Mouse (Mus musculus) midbrain, embryonic 14.5 days (tissue): ENCODE measurements around the gene Ube2q2. TPM values are rescaled to one million over a fixed set of nuclear protein-coding genes. Genes with fewer than 3 reads are reported as not detected.
"Not testable (repeated sequence)": the region's sequence is repeated elsewhere in the genome, so short reads cannot be mapped to it uniquely, and the experiment has no call there.

Experiments
- ATAC-seq: fragments of 200-750 bp; cut with Nextera tagmentation; 2 replicates; pipeline ENCODE4 v1.8.0; 2017; ENCODE audit warnings: moderate number of reproducible peaks, moderate library complexity; ENCODE audit not compliant: low FRiP score, low TSS enrichment
- DNase-seq: peaks from one replicate; pipeline ENCODE4 v3.0.0-alpha.2; 2015
- H3K27ac ChIP-seq: fragments of 300-500 bp; sonication (generic); replicated peaks from 2 replicates; pipeline ENCODE4 v1.5.1; 2014; ENCODE audit warnings: mild to moderate bottlenecking, low read depth, low read length, moderate library complexity
- H3K27me3 ChIP-seq: fragments of 300-500 bp; sonication (generic); 2 replicates; pipeline ENCODE4 v1.6.1; 2014; ENCODE audit warnings: low read length, control low read depth, mixed read lengths; ENCODE audit not compliant: control insufficient read depth, insufficient read depth
- H3K36me3 ChIP-seq: fragments of 300-500 bp; sonication (generic); 2 replicates; pipeline ENCODE4 v1.6.1; 2014; ENCODE audit warnings: low read length, control low read depth; ENCODE audit not compliant: control insufficient read depth, insufficient read depth
- H3K4me1 ChIP-seq: fragments of 300-500 bp; sonication (generic); 2 replicates; pipeline ENCODE4 v1.6.1; 2014; ENCODE audit warnings: mild to moderate bottlenecking, antibody characterized with exemption, low read length, control low read depth; ENCODE audit not compliant: control insufficient read depth, insufficient read depth
- H3K4me2 ChIP-seq: fragments of 300-500 bp; sonication (generic); 2 replicates; pipeline ENCODE4 v1.6.1; 2014; ENCODE audit warnings: mild to moderate bottlenecking, low read length, moderate library complexity
- H3K4me3 ChIP-seq: fragments of 300-500 bp; sonication (generic); replicated peaks from 2 replicates; pipeline ENCODE4 v1.5.1; 2014; ENCODE audit warnings: low read depth, low read length
- H3K9ac ChIP-seq: fragments of 300-500 bp; sonication (generic); replicated peaks from 2 replicates; pipeline ENCODE4 v1.6.1; 2014; ENCODE audit warnings: mild to moderate bottlenecking, low read length, moderate library complexity
- H3K9me3 ChIP-seq: fragments of 300-500 bp; sonication (generic); 2 replicates; pipeline ENCODE4 v1.6.1; 2016; ENCODE audit warnings: low read length, control low read depth, mixed read lengths; ENCODE audit not compliant: control insufficient read depth
- WGBS: fragments of 180-500 bp; shearing (Covaris S2); extraction: QIAGEN DNeasy Blood & Tissue Kit; methylation state at CpG from one replicate; pipeline ENCODE4 v1.1.7; 2014; 5-methylcytosine and 5-hydroxymethylcytosine counted together
- polyA plus RNA-seq: library from polyadenylated mRNA; unstranded; fragments of >200 nt; fragmentation: Nextera tagmentation; extraction: Ambion mirVana; gene quantifications from 2 replicates; pipeline ENCODE4 v1.2.1, GENCODE M21; 2014

The Ube2q2 gene
- 45.8 and 47.1 TPM in 2 replicates for polyA plus RNA-seq

DNA sequence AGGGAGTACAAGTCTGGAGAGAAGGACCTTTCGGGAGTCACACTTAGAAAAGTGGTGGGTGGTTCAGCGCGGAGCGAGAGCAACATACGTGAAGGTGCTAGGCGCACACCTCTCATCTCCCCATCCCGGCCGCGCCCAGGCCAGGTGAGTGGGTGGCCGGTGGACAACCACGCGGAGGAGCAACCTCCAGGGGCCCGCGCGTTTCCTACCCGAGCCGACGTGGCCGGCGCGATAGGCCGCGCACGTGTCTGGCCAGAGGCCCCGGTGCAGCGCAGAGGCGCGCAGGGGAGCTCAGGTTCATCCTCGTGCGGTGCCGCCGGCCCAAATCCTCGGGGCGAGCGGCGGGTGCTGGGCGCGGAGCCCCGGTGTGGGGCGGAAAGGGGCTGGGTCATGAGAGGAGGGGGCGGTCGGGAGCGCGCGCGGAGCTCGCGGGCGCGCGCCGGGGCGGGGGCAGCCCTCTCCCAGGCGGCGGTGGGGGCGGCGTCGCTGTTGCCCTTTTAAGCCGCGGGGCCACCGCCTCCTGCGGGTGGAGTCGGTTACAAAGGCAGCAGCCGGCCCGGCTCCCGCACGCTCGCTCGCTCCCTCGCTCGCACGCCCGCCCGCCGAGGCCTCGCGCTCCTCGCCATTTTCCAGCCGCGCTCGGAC lies at the start of gene Ube2q2:
Ube2q2 (plus strand) TSS at position 1 of the 645 bp plus-strand sequence.
- WGBS, result under 1% methylated on average over 49 of the region's 81 CpGs
- H3K27ac ChIP-seq, result peak within 1 kb of the TSS; percentile 85
- peaks cover 18% of the 10 kb centered on the region for H3K4me1 ChIP-seq
- no peaks in the 10 kb centered on the region for H3K27me3 ChIP-seq
- H3K9ac ChIP-seq, result peak within 1 kb of the TSS; percentile 88
- H3K36me3 ChIP-seq, result no peaks in the 10 kb centered on the region
- DNase-seq, result peak; percentile 90
- no peaks in the 10 kb centered on the region for H3K9me3 ChIP-seq
- H3K4me2 ChIP-seq, result peak within 1 kb of the TSS; percentile 82
- ATAC-seq, result peak; percentile 90
- peak within 1 kb of the TSS; percentile 89 for H3K4me3 ChIP-seq

GRCm38 (mm10) chr9:55101117-55101516 lies 47.5 kb upstream of the Ube2q2 start:
- Histone ChIP-seq H3K36me3 (no peaks in the 10 kb centered on the region), H3K9ac (no peak overlapping the region), H3K27ac (no peak overlapping the region), H3K4me1 (no peaks in the 10 kb centered on the region), H3K4me2 (no peak overlapping the region), H3K4me3 (no peak overlapping the region), H3K27me3 (no peaks in the 10 kb centered on the region), H3K9me3 (peaks cover 6% of the 10 kb centered on the region; the same call in 1 of the 2 replicates)
- WGBS, result 51% methylated on average over 3 of the region's 3 CpGs
- ATAC-seq (no peak), DNase-seq (no peak)

DNA sequence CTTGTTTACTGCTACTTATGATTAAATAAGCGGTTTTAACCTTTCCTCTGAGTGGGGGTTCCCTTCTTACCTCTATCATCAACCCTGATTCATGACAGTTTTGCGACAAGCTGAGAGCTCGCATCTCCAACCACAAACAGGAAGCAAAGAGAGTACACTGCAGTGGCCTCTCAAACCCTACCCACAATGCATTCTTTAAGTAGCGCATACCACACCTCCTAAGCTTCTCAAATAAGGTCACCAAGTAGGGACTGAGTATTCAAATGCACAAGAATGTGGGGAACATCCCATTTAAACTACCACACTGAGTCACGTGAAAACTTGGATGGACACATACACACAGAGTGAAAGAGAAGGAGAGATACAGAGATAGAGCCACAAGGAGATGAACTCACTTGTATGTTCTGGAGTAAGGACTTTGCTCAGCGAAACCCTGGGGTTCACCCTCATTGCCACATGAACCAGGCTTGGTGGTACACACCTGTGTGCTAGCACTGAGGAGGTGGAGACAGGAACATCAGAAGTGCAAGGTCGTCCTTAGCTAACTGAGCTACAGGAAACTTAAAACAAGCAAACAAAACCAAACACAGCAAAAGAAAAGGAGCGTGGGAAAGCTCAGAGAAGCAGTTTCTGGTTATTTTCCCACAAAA lies 46.3 kb upstream of the Ube2q2 start:
- DNase-seq, result no peak
- WGBS, result 95% methylated on average over 8 of the region's 8 CpGs

DNA sequence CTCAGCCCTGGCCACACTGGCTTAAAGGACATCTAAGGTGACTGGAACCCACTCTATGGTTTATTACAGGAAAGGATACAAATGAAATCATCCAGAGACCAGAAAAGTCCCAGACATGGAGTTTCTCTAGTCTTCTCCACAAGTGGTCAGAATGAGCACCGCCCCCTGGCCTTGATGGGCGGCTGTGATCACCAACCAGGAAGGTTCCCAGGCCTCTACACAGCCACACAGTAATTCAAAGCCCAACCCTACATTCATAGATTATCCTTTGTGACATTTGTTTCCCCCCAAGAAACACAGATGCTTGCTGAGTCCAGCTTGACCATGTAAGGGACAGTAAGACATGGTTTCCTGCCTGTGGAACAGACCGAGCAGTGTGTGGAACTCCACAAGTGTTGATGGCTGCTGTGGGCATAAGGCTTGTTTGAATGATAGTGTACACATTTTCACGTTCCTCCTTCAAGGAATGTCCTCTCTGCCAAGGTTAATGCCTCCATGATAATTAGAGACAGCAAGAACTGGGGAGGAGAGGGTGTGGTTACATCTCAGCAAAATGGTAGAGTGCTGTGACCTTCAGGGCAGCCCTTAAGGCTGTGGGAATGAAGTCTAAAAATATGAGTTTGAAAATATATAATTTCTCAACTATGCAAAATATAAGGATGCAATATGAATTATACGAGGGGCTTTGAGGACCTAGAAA lies 45.6 kb upstream of the Ube2q2 start:
- no peak for ATAC-seq

More for the DNA sequence above, 46.3 kb upstream of the Ube2q2 start:
- no peak overlapping the region for H3K27ac ChIP-seq
- no peaks in the 10 kb centered on the region for H3K27me3 ChIP-seq
- H3K4me3 ChIP-seq, result no peak overlapping the region
- no peak for ATAC-seq
- no peak overlapping the region for H3K9ac ChIP-seq
- H3K36me3 ChIP-seq, result no peaks in the 10 kb centered on the region
- peaks cover 6% of the 10 kb centered on the region; the same call in 1 of the 2 replicates for H3K9me3 ChIP-seq
- no peak overlapping the region for H3K4me2 ChIP-seq
- H3K4me1 ChIP-seq, result no peaks in the 10 kb centered on the region

DNA sequence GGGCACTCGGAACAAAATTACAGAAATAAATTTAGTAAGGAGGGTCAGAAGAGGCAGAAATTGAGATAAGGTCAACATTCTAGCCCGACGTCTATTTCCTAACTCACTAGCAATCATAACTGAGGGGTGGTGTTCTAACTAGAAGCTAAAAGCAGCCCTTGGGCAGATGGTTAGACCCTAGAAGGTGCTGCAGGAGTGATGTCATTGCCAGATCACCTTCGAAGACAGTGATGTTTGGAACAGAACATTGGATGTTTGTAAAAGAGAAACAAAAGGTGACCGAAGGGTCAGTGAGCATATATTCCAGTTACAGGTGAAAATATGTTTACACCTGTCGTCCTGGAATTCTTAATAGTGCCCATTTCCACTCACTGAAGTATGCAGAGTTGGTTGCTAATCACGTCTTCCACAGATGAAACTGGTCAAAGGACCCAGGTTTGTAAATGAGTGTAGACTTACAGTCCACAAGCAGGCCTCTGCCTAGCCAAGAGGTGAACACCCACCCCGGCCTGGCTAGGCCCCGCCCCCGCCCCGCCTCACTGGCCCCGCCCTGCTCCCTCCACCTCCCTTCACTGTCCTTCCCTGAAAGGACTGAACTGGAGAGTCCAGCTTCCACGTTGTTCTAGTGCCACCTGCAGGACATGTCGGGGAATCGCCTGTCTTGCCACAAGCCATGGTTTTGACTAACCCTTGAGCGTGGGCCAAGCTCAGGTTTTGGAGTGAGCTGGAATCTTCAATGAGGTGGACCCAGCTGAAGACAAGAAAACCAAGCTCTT lies 38.4 kb upstream of the Ube2q2 start:
- DNase-seq, result peak; percentile 95
- H3K9me3 ChIP-seq, result no peaks in the 10 kb centered on the region
- H3K4me1 ChIP-seq, result no peaks in the 10 kb centered on the region
- no peak overlapping the region for H3K9ac ChIP-seq
- ATAC-seq, result peak; percentile 86
- H3K4me3 ChIP-seq, result no peak overlapping the region
- no peaks in the 10 kb centered on the region for H3K27me3 ChIP-seq
- peak overlapping the region; percentile 27; the same call in 1 of the 2 replicates for H3K4me2 ChIP-seq
- WGBS, result 32% methylated on average over 16 of the region's 16 CpGs
- no peak overlapping the region for H3K27ac ChIP-seq
- no peaks in the 10 kb centered on the region for H3K36me3 ChIP-seq

More for the DNA sequence above, 45.6 kb upstream of the Ube2q2 start:
- peaks cover 6% of the 10 kb centered on the region; the same call in 1 of the 2 replicates for H3K9me3 ChIP-seq
- no peak overlapping the region for H3K27ac ChIP-seq
- no peaks in the 10 kb centered on the region for H3K27me3 ChIP-seq
- H3K4me3 ChIP-seq, result no peak overlapping the region
- H3K4me1 ChIP-seq, result no peaks in the 10 kb centered on the region
- H3K4me2 ChIP-seq, result no peak overlapping the region
- 92% methylated on average over 5 of the region's 5 CpGs for WGBS
- H3K36me3 ChIP-seq, result no peaks in the 10 kb centered on the region
- DNase-seq, result no peak
- no peak overlapping the region for H3K9ac ChIP-seq

GRCm38 (mm10) chr9:55110835-55111217 lies 37.8 kb upstream of the Ube2q2 start:
- H3K36me3 ChIP-seq, ATAC-seq, DNase-seq, H3K4me2 ChIP-seq, H3K4me3 ChIP-seq, H3K27ac ChIP-seq, H3K9ac ChIP-seq, H3K4me1 ChIP-seq, H3K9me3 ChIP-seq, H3K27me3 ChIP-seq: not testable (repeated sequence)
- WGBS, result 16% methylated on average over 2 of the region's 3 CpGs

DNA sequence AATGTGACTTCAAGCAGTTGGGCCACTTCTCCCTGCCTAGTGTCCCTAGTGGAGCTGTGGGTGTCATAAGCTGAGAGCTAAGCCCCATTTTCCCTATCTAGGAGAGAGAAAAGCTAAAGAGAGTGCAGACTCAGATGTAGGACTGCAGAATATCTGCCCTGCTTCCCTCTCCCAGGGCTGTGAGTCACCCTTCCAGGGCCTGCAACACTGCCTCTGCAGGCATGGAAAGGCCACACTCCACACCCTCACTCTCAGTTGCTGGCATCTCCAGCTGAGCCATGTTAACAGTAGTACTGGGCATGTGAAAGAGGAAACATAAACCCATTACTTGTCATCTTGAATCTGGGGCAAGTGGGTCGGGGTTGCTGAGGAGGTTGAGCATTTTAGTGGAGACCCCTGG lies 33.9 kb upstream of the Ube2q2 start:
- Histone ChIP-seq H3K4me3 (no peak overlapping the region), H3K9me3 (no peaks in the 10 kb centered on the region), H3K9ac (no peak overlapping the region), H3K4me2 (no peak overlapping the region), H3K27me3 (no peaks in the 10 kb centered on the region), H3K36me3 (no peaks in the 10 kb centered on the region), H3K27ac (no peak overlapping the region), H3K4me1 (no peaks in the 10 kb centered on the region)
- WGBS, result 84% methylated on average over 1 of the region's 1 CpGs
- no peak for ATAC-seq
- no peak for DNase-seq

- no peaks in the 10 kb centered on the region for H3K9me3 ChIP-seq
- no peaks in the 10 kb centered on the region for H3K4me1 ChIP-seq
- no peak for DNase-seq
- no peaks in the 10 kb centered on the region for H3K36me3 ChIP-seq
- H3K9ac ChIP-seq, result no peak overlapping the region
- WGBS, result 92% methylated on average over 5 of the region's 5 CpGs
- no peak overlapping the region for H3K4me3 ChIP-seq
- no peak for ATAC-seq
- H3K27ac ChIP-seq, result no peak overlapping the region
- H3K27me3 ChIP-seq, result no peaks in the 10 kb centered on the region
- no peak overlapping the region for H3K4me2 ChIP-seq
Measured at GRCm38 (mm10) chr9:55117293-55118055, 31.2 kb upstream of the Ube2q2 start.
